8 mouse cellular contexts compared by ENCODE assay signal in genomic region chr4:130799118-130799517, GRCm38 (mm10). TPM values are rescaled to one million over a fixed set of nuclear protein-coding genes. Genes with fewer than 3 reads are reported as not detected.
DNase-seq lines count a peak whose midpoint lies in the region; ATAC-seq and TF ChIP-seq lines count a peak whose summit lies in the region.

No protein-coding gene starts in this region.

- no peak overlapping the region for H3K9ac ChIP-seq in kidney, postnatal 0 days (ENCODE audit: low read depth, low read length)
- no peak overlapping the region for H3K9ac ChIP-seq in embryonic facial prominence, embryonic 14.5 days (ENCODE audit: low read depth, low read length)
- no peak overlapping the region for H3K9ac ChIP-seq in intestine, embryonic 16.5 days (ENCODE audit: low read depth, low read length)

- no peaks in the 10 kb centered on the region for H3K27me3 ChIP-seq in kidney, postnatal 0 days (ENCODE audit: insufficient read depth, low read length)
- no peaks in the 10 kb centered on the region for H3K27me3 ChIP-seq in embryonic facial prominence, embryonic 14.5 days (replicated peaks; ENCODE audit: control insufficient read depth, insufficient read depth, low read length)
- no peaks in the 10 kb centered on the region for H3K27me3 ChIP-seq in intestine, embryonic 16.5 days (replicated peaks; ENCODE audit: control insufficient read depth, insufficient read depth, low read length)

- peak; percentile 63 for DNase-seq in kidney, postnatal 0 days (ENCODE audit: low spot score)
- DNase-seq in kidney, adult 18-20 months = no peak
- DNase-seq in adrenal gland, postnatal 14 days = peak; percentile 73
- peak; percentile 47 for DNase-seq in embryonic facial prominence, embryonic 14.5 days (ENCODE audit: low spot score)
- no peak for DNase-seq in spleen, postnatal 10 days (ENCODE audit: low spot score in 2 of 2)
- no peak for DNase-seq in spleen, adult 18-20 months
- DNase-seq in Muller cell, postnatal 12 days (ENCODE audit: inconsistent ontology term) = no peak

- H3K27ac ChIP-seq in kidney, postnatal 0 days = peak overlapping the region; percentile 64; the same call in 1 of the 2 replicates
- H3K27ac ChIP-seq in embryonic facial prominence, embryonic 14.5 days (replicated peaks; ENCODE audit: low read depth, low read length) = peak overlapping the region; percentile 68; the same call in 1 of the 2 replicates
- peak overlapping the region; percentile 68; the same call in 1 of the 2 replicates for H3K27ac ChIP-seq in intestine, embryonic 16.5 days (ENCODE audit: low read length)

- no peak overlapping the region for H3K4me2 ChIP-seq in kidney, postnatal 0 days (ENCODE audit: low read length)
- no peak overlapping the region for H3K4me2 ChIP-seq in embryonic facial prominence, embryonic 14.5 days (ENCODE audit: low read depth, low read length)
- no peak overlapping the region for H3K4me2 ChIP-seq in intestine, embryonic 16.5 days (ENCODE audit: low read depth, low read length)

- H3K36me3 ChIP-seq in kidney, postnatal 0 days (ENCODE audit: insufficient read depth, low read length) = no peaks in the 10 kb centered on the region
- H3K36me3 ChIP-seq in embryonic facial prominence, embryonic 14.5 days (ENCODE audit: control insufficient read depth, insufficient read depth, low read length) = no peaks in the 10 kb centered on the region
- no peaks in the 10 kb centered on the region for H3K36me3 ChIP-seq in intestine, embryonic 16.5 days (ENCODE audit: control insufficient read depth, insufficient read depth, low read length)

- H3K4me1 ChIP-seq in kidney, postnatal 0 days (replicated peaks; ENCODE audit: insufficient read depth, low read length) = peaks cover 30% of the 10 kb centered on the region
- peaks cover 37% of the 10 kb centered on the region for H3K4me1 ChIP-seq in embryonic facial prominence, embryonic 14.5 days (ENCODE audit: control insufficient read depth, insufficient read depth, low read length)
- peaks cover 42% of the 10 kb centered on the region for H3K4me1 ChIP-seq in intestine, embryonic 16.5 days (ENCODE audit: control insufficient read depth, insufficient read depth, low read length)

- H3K4me3 ChIP-seq in kidney, postnatal 0 days (replicated peaks; ENCODE audit: low read depth, low read length) = no peak overlapping the region
- no peak overlapping the region for H3K4me3 ChIP-seq in embryonic facial prominence, embryonic 14.5 days (ENCODE audit: low read depth, low read length)
- H3K4me3 ChIP-seq in intestine, embryonic 16.5 days (ENCODE audit: low read length) = no peak overlapping the region

- no peaks in the 10 kb centered on the region for H3K9me3 ChIP-seq in kidney, postnatal 0 days (replicated peaks; ENCODE audit: low read length)
- H3K9me3 ChIP-seq in embryonic facial prominence, embryonic 14.5 days (ENCODE audit: control insufficient read depth, low read length) = no peaks in the 10 kb centered on the region
- no peaks in the 10 kb centered on the region for H3K9me3 ChIP-seq in intestine, embryonic 16.5 days (ENCODE audit: control insufficient read depth, low read length)

- WGBS in kidney, postnatal 0 days = 28% methylated on average over 4 of the region's 4 CpGs
- 50% methylated on average over 4 of the region's 4 CpGs for WGBS in embryonic facial prominence, embryonic 14.5 days
- WGBS in intestine, embryonic 16.5 days = 41% methylated on average over 4 of the region's 4 CpGs

- no peak for ATAC-seq in kidney, postnatal 0 days (replicated peaks; ENCODE audit: low FRiP score, low read depth)
- ATAC-seq in embryonic facial prominence, embryonic 14.5 days (ENCODE audit: low read depth) = no peak
- ATAC-seq in intestine, embryonic 16.5 days = no peak

- no peak for TF ChIP-seq CTCF in kidney, postnatal 0 days (IDR thresholded peaks at IDR 0.05; ENCODE audit: low read depth)

RNA-seq across cellular contexts. Expression of gene Sdc3, which starts 6.8 kb away (rescaled TPM):
- 14.9 and 16.2 TPM in 2 replicates for polyA plus RNA-seq in kidney, postnatal 0 days (2015; fragmentation: Nextera tagmentation; extraction: Ambion mirVana)
- total RNA-seq in adrenal gland, postnatal 14 days (2021) = 233 and 245 TPM in 2 replicates
- polyA plus RNA-seq in embryonic facial prominence, embryonic 14.5 days (2014; fragmentation: Nextera tagmentation; extraction: Ambion mirVana) = 34.7 and 35.7 TPM in 2 replicates
- polyA plus RNA-seq in intestine, embryonic 16.5 days (2015; fragmentation: Nextera tagmentation; extraction: Ambion mirVana) = 12.3 and 17.2 TPM in 2 replicates

Comparison
In these comparisons a context has a peak if more than half of its experiments do, and no peak if none do; other contexts are left out.
1. DNase-seq: peak in kidney, postnatal 0 days (single experiment), adrenal gland, postnatal 14 days (single experiment) and embryonic facial prominence, embryonic 14.5 days (single experiment); none in kidney, adult 18-20 months (single experiment), spleen, postnatal 10 days (0 of 2), spleen, adult 18-20 months (0 of 2) and Muller cell, postnatal 12 days (single experiment).
2. Peak in every context shown above with its lines, with median percentiles within 50 percentile points of each other: H3K27ac ChIP-seq.